Mouse (Mus musculus): Measurements from ENCODE around the gene Topaz1.

The Topaz1 gene

GRCm38 (mm10) chr9:122747060-122747459 is at the start of gene Topaz1:
TSS of gene Topaz1 (plus strand) at chr9:122747346.
- WGBS: 77% methylated on average over 28 of the region's 28 CpGs

- 7% methylated on average over 3 of the region's 3 CpGs for WGBS
Observed at GRCm38 (mm10) chr9:122701817-122702216, 45.3 kb upstream of the Topaz1 start.

- 43% methylated on average over 2 of the region's 2 CpGs for WGBS
Observed at GRCm38 (mm10) chr9:122713836-122714235, 33.3 kb upstream of the Topaz1 start.

- 89% methylated on average over 2 of the region's 2 CpGs for WGBS
Observed at GRCm38 (mm10) chr9:122715046-122715445, 32.1 kb upstream of the Topaz1 start.

- WGBS: 67% methylated on average over 7 of the region's 7 CpGs
Observed at GRCm38 (mm10) chr9:122716131-122716921, 30.8 kb upstream of the Topaz1 start.

GRCm38 (mm10) chr9:122722296-122722695 is 24.9 kb upstream of the Topaz1 start:
- WGBS: 45% methylated on average over 4 of the region's 4 CpGs

GRCm38 (mm10) chr9:122725046-122725765 is 21.9 kb upstream of the Topaz1 start:
- WGBS: 40% methylated on average over 22 of the region's 22 CpGs

GRCm38 (mm10) chr9:122729500-122729899 is 17.6 kb upstream of the Topaz1 start:
- 9% methylated on average over 10 of the region's 10 CpGs for WGBS

GRCm38 (mm10) chr9:122732126-122732810 is 14.9 kb upstream of the Topaz1 start:
- WGBS: 56% methylated on average over 8 of the region's 8 CpGs

- WGBS: 53% methylated on average over 12 of the region's 12 CpGs
Observed at GRCm38 (mm10) chr9:122733222-122733621, 13.9 kb upstream of the Topaz1 start.

GRCm38 (mm10) chr9:122734934-122735333 is 12.2 kb upstream of the Topaz1 start:
- WGBS: 73% methylated on average over 7 of the region's 7 CpGs

- 65% methylated on average over 2 of the region's 2 CpGs for WGBS
Observed at GRCm38 (mm10) chr9:122736001-122736400, 11.1 kb upstream of the Topaz1 start.

- WGBS: 22% methylated on average over 4 of the region's 4 CpGs
Observed at GRCm38 (mm10) chr9:122736742-122737141, 10.4 kb upstream of the Topaz1 start.

- WGBS: 70% methylated on average over 1 of the region's 1 CpGs
Observed at GRCm38 (mm10) chr9:122745879-122746278, 1.3 kb upstream of the Topaz1 start.

GRCm38 (mm10) chr9:122757614-122758013 is 10.5 kb downstream of the Topaz1 start:
- 68% methylated on average over 2 of the region's 2 CpGs for WGBS

GRCm38 (mm10) chr9:122785231-122785630 is 38.1 kb downstream of the Topaz1 start:
- WGBS: 77% methylated on average over 5 of the region's 5 CpGs

- 97% methylated on average over 1 of the region's 1 CpGs for WGBS
Observed at GRCm38 (mm10) chr9:122786534-122786933, 39.4 kb downstream of the Topaz1 start.

- 5% methylated on average over 42 of the region's 42 CpGs for WGBS
Observed at GRCm38 (mm10) chr9:122805053-122805844, 58.1 kb downstream of the Topaz1 start, which contains the start of gene Tcaim. TSS of gene Tcaim (plus strand) at chr9:122805539.

GRCm38 (mm10) chr9:122805845-122806341 is 58.7 kb downstream of the Topaz1 start:
- WGBS: 9% methylated on average over 10 of the region's 10 CpGs

- 97% methylated on average over 2 of the region's 2 CpGs for WGBS
Observed at GRCm38 (mm10) chr9:122807186-122807585, 60.0 kb downstream of the Topaz1 start.

GRCm38 (mm10) chr9:122810212-122810611 is 63.1 kb downstream of the Topaz1 start:
- 93% methylated on average over 3 of the region's 3 CpGs for WGBS
